ENCODE assay signal across 11 mouse cellular contexts in the genomic region with DNA sequence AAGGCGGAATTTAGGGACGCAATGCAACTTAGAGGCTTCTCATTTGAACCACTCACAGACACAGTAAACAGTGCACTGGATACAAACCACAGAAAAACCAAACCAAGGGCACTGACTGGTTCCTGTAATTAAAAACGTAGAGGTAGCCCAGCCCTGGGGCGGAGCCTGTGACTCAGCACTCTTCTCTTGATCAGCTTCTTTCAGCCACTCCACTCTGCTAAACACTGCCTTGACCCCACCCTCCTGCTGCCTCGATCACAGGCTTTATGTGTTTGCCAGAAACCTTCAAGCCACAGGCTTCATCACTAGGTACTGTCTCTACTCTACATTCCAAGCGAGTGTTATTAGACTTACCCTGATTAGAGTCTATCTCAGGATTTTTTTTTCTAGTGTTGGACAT. TPM values are rescaled to one million over a fixed set of nuclear protein-coding genes. Genes with fewer than 3 reads are reported as not detected.
A peak's percentile ranks its signal among the peaks of the same experiment; 100 is the strongest.
DNase-seq lines count a peak whose midpoint lies in the region; ATAC-seq lines count a peak whose summit lies in the region.
"Had no signal": no experiment of that assay in that cellular context is flagged by ENCODE, and none has a peak within 500 bp of the region (broad histone marks: within the 10 kb centered on the region; RNA-seq: fewer than 3 reads in every experiment).

No protein-coding gene starts in this region.

- peak overlapping the region; percentile 97 for H3K27ac ChIP-seq in liver, embryonic 16.5 days (ENCODE audit: low read length)
- H3K27ac ChIP-seq: heart, adult 2 months had no signal

- H3K9me3 ChIP-seq in liver, embryonic 16.5 days (replicated peaks; ENCODE audit: control insufficient read depth, low read length) = no peaks in the 10 kb centered on the region

- peak overlapping the region; percentile 58 for H3K4me2 ChIP-seq in liver, embryonic 16.5 days (ENCODE audit: low read depth, low read length)

- peak overlapping the region; percentile 21 for H3K4me3 ChIP-seq in liver, embryonic 16.5 days (ENCODE audit: low read depth, low read length)
- H3K4me3 ChIP-seq: heart, adult 2 months had no signal

- ATAC-seq in liver, embryonic 16.5 days (ENCODE audit: low read depth) = peak; percentile 97

- H3K9ac ChIP-seq in liver, embryonic 16.5 days (ENCODE audit: low read depth, low read length) = peak overlapping the region; percentile 52

- no peaks in the 10 kb centered on the region for H3K36me3 ChIP-seq in liver, embryonic 16.5 days (ENCODE audit: control insufficient read depth, insufficient read depth)

- DNase-seq in adrenal gland, postnatal 10 days = peak; percentile 25
- no peak for DNase-seq in adrenal gland, postnatal 25 days
- DNase-seq in c-Kit-positive CD71-negative TER-119-negative erythroid progenitor cells, embryonic 14.5 days (ENCODE audit: low read depth) = peak; percentile 59
- peak; percentile 59 to 66 for DNase-seq in spleen, postnatal 14 days (ENCODE audit: low spot score in 2 of 2)
- no peak for DNase-seq in cerebellum, adult 9-11 months
- no peak for DNase-seq in kidney, postnatal 4 days
- no peak for DNase-seq in thymus, adult 18-20 months
- DNase-seq: heart, adult 2 months had no signal

- H3K4me1 ChIP-seq in liver, embryonic 16.5 days (ENCODE audit: control insufficient read depth, low read depth, low read length) = peaks cover 46% of the 10 kb centered on the region

- H3K27me3 ChIP-seq in liver, embryonic 16.5 days (ENCODE audit: control insufficient read depth, insufficient read depth, low read depth, low read length) = no peaks in the 10 kb centered on the region

- 26% methylated on average over 6 of the region's 6 CpGs for WGBS in liver, embryonic 16.5 days (ENCODE audit: insufficient replicate concordance)

RNA-seq across cellular contexts. Expression of gene Gm11084, which starts 37.3 kb away (rescaled TPM):
- not detected for total RNA-seq in adrenal gland, postnatal 10 days (2021)
- total RNA-seq in adrenal gland, postnatal 25 days (2021) = not detected in 2 replicates
- not detected in 2 replicates for polyA plus RNA-seq in liver, embryonic 16.5 days (2015; fragmentation: Nextera tagmentation; extraction: Ambion mirVana)
- total RNA-seq: heart, adult 2 months; layer of hippocampus, postnatal 25 days had no signal
- polyA plus RNA-seq: heart, adult 2 months; testis, adult 2 months had no signal

RNA-seq across cellular contexts. Expression of gene Sp3, which starts 43.6 kb away (rescaled TPM):
- 10 to 100 TPM; 67.8 to 70.8 TPM for total RNA-seq in adrenal gland, postnatal 10 days (2021)
- 68.4 and 70.6 TPM in 2 replicates for total RNA-seq in adrenal gland, postnatal 25 days (2021)
- polyA plus RNA-seq in liver, embryonic 16.5 days (2015; fragmentation: Nextera tagmentation; extraction: Ambion mirVana) = 30.9 and 33.3 TPM in 2 replicates

Comparison
In these comparisons a context has a peak if more than half of its experiments do, and no peak if none do; other contexts are left out.
1. DNase-seq: peak in adrenal gland, postnatal 10 days (single experiment), c-Kit-positive CD71-negative TER-119-negative erythroid progenitor cells, embryonic 14.5 days (single experiment) and spleen, postnatal 14 days (2 of 2); none in adrenal gland, postnatal 25 days (single experiment), cerebellum, adult 9-11 months (single experiment), kidney, postnatal 4 days (0 of 2) and thymus, adult 18-20 months (0 of 2).